Mouse (Mus musculus): ENCODE measurements around the gene Rad51c. TPM values are rescaled to one million over a fixed set of nuclear protein-coding genes. Genes with fewer than 3 reads are reported as not detected.
A peak's percentile ranks its signal among the peaks of the same experiment; 100 is the strongest.

Gene Rad51c
- polyA plus RNA-seq, 1 experiment: 4.0 TPM

- no peaks in the 10 kb centered on the region for H3K79me3 ChIP-seq (ENCODE audit: low read depth)
- H3K79me2 ChIP-seq (ENCODE audit: control insufficient read depth, insufficient read depth): no peaks in the 10 kb centered on the region
Observed at GRCm38 (mm10) chr11:87393855-87394254, 10.9 kb downstream of the Rad51c start.

GRCm38 (mm10) chr11:87385676-87386075 is 19.1 kb downstream of the Rad51c start:
- TF ChIP-seq CEBPB (IDR thresholded peaks at IDR 0.05; ENCODE audit: low read depth) (no peak), MYOG (IDR thresholded peaks at IDR 0.05; ENCODE audit: control insufficient read depth, extremely low read depth, insufficient read length) (no peak), USF1 (IDR thresholded peaks at IDR 0.05; ENCODE audit: low read depth) (no peak), MYOD1 (IDR thresholded peaks at IDR 0.05; ENCODE audit: control insufficient read depth, insufficient read length, low read depth) (no peak), MAX (IDR thresholded peaks at IDR 0.05) (no peak), FOSL1 (IDR thresholded peaks at IDR 0.05; ENCODE audit: insufficient read depth, low read length, poor library complexity, severe bottlenecking) (no peak), CTCF (IDR thresholded peaks at IDR 0.05; ENCODE audit: control insufficient read depth, insufficient read depth, insufficient read length) (no peak)
- Histone ChIP-seq H3K4me3 (ENCODE audit: insufficient read depth, poor library complexity, severe bottlenecking) (no peak overlapping the region), H3K27me3 (ENCODE audit: control insufficient read depth, insufficient read depth, insufficient read length) (no peaks in the 10 kb centered on the region), H3K79me2 (ENCODE audit: control insufficient read depth, insufficient read depth) (no peaks in the 10 kb centered on the region), H3ac (ENCODE audit: control insufficient read depth, insufficient read length, low read depth) (no peak overlapping the region), H3K79me3 (ENCODE audit: low read depth) (no peaks in the 10 kb centered on the region), H3K36me3 (ENCODE audit: control insufficient read depth, insufficient read depth) (peaks cover 5% of the 10 kb centered on the region)

More at GRCm38 (mm10) chr11:87393855-87394254, 10.9 kb downstream of the Rad51c start:
- H3K36me3 ChIP-seq (ENCODE audit: control insufficient read depth, insufficient read depth): peaks cover 11% of the 10 kb centered on the region
- TF ChIP-seq FOSL1 (IDR thresholded peaks at IDR 0.05; ENCODE audit: insufficient read depth, low read length, poor library complexity, severe bottlenecking) (no peak), MAX (IDR thresholded peaks at IDR 0.05) (peak; percentile 6), USF1 (IDR thresholded peaks at IDR 0.05; ENCODE audit: low read depth) (no peak), MYOD1 (IDR thresholded peaks at IDR 0.05; ENCODE audit: control insufficient read depth, insufficient read length, low read depth) (no peak), MYOG (IDR thresholded peaks at IDR 0.05; ENCODE audit: control insufficient read depth, extremely low read depth, insufficient read length) (no peak), CEBPB (IDR thresholded peaks at IDR 0.05; ENCODE audit: low read depth) (no peak), CTCF (IDR thresholded peaks at IDR 0.05; ENCODE audit: control insufficient read depth, insufficient read depth, insufficient read length) (peak; percentile 27)
- no peak overlapping the region for H3K4me3 ChIP-seq (ENCODE audit: insufficient read depth, poor library complexity, severe bottlenecking)
- no peaks in the 10 kb centered on the region for H3K27me3 ChIP-seq (ENCODE audit: control insufficient read depth, insufficient read depth, insufficient read length)
- H3ac ChIP-seq (ENCODE audit: control insufficient read depth, insufficient read length, low read depth): no peak overlapping the region

GRCm38 (mm10) chr11:87384551-87384950 is 20.2 kb downstream of the Rad51c start:
- no peaks in the 10 kb centered on the region for H3K79me2 ChIP-seq (ENCODE audit: control insufficient read depth, insufficient read depth)
- H3K4me3 ChIP-seq (ENCODE audit: insufficient read depth, poor library complexity, severe bottlenecking): no peak overlapping the region
- no peaks in the 10 kb centered on the region for H3K27me3 ChIP-seq (ENCODE audit: control insufficient read depth, insufficient read depth, insufficient read length)
- H3ac ChIP-seq (ENCODE audit: control insufficient read depth, insufficient read length, low read depth): no peak overlapping the region
- H3K79me3 ChIP-seq (ENCODE audit: low read depth): no peaks in the 10 kb centered on the region
- no peak for TF ChIP-seq MYOD1 (IDR thresholded peaks at IDR 0.05; ENCODE audit: control insufficient read depth, insufficient read length, low read depth)
- no peak for TF ChIP-seq CTCF (IDR thresholded peaks at IDR 0.05; ENCODE audit: control insufficient read depth, insufficient read depth, insufficient read length)
- no peak for TF ChIP-seq CEBPB (IDR thresholded peaks at IDR 0.05; ENCODE audit: low read depth)
- no peak for TF ChIP-seq MYOG (IDR thresholded peaks at IDR 0.05; ENCODE audit: control insufficient read depth, extremely low read depth, insufficient read length)
- TF ChIP-seq USF1 (IDR thresholded peaks at IDR 0.05; ENCODE audit: low read depth): no peak
- TF ChIP-seq MAX (IDR thresholded peaks at IDR 0.05): no peak
- TF ChIP-seq FOSL1 (IDR thresholded peaks at IDR 0.05; ENCODE audit: insufficient read depth, low read length, poor library complexity, severe bottlenecking): no peak
- H3K36me3 ChIP-seq (ENCODE audit: control insufficient read depth, insufficient read depth): peaks cover under 1% of the 10 kb centered on the region

GRCm38 (mm10) chr11:87367865-87368580 is 36.7 kb downstream of the Rad51c start:
- H3K27me3 ChIP-seq (ENCODE audit: control insufficient read depth, insufficient read depth, insufficient read length): peaks cover 3% of the 10 kb centered on the region
- no peaks in the 10 kb centered on the region for H3K79me2 ChIP-seq (ENCODE audit: control insufficient read depth, insufficient read depth)
- no peaks in the 10 kb centered on the region for H3K36me3 ChIP-seq (ENCODE audit: control insufficient read depth, insufficient read depth)
- H3ac ChIP-seq (ENCODE audit: control insufficient read depth, insufficient read length, low read depth): no peak overlapping the region
- no peak overlapping the region for H3K4me3 ChIP-seq (ENCODE audit: insufficient read depth, poor library complexity, severe bottlenecking)
- no peaks in the 10 kb centered on the region for H3K79me3 ChIP-seq (ENCODE audit: low read depth)
- TF ChIP-seq CEBPB (IDR thresholded peaks at IDR 0.05; ENCODE audit: low read depth): no peak
- no peak for TF ChIP-seq CTCF (IDR thresholded peaks at IDR 0.05; ENCODE audit: control insufficient read depth, insufficient read depth, insufficient read length)
- TF ChIP-seq FOSL1 (IDR thresholded peaks at IDR 0.05; ENCODE audit: insufficient read depth, low read length, poor library complexity, severe bottlenecking): no peak
- TF ChIP-seq MAX (IDR thresholded peaks at IDR 0.05): no peak
- TF ChIP-seq USF1 (IDR thresholded peaks at IDR 0.05; ENCODE audit: low read depth): no peak
- no peak for TF ChIP-seq MYOG (IDR thresholded peaks at IDR 0.05; ENCODE audit: control insufficient read depth, extremely low read depth, insufficient read length)
- TF ChIP-seq MYOD1 (IDR thresholded peaks at IDR 0.05; ENCODE audit: control insufficient read depth, insufficient read length, low read depth): no peak

- no peaks in the 10 kb centered on the region for H3K79me3 ChIP-seq (ENCODE audit: low read depth)
- H3K27me3 ChIP-seq (ENCODE audit: control insufficient read depth, insufficient read depth, insufficient read length): peaks cover 3% of the 10 kb centered on the region
- H3K79me2 ChIP-seq (ENCODE audit: control insufficient read depth, insufficient read depth): no peaks in the 10 kb centered on the region
- no peaks in the 10 kb centered on the region for H3K36me3 ChIP-seq (ENCODE audit: control insufficient read depth, insufficient read depth)
- no peak overlapping the region for H3K4me3 ChIP-seq (ENCODE audit: insufficient read depth, poor library complexity, severe bottlenecking)
- no peak for TF ChIP-seq FOSL1 (IDR thresholded peaks at IDR 0.05; ENCODE audit: insufficient read depth, low read length, poor library complexity, severe bottlenecking)
- no peak for TF ChIP-seq USF1 (IDR thresholded peaks at IDR 0.05; ENCODE audit: low read depth)
- no peak for TF ChIP-seq CTCF (IDR thresholded peaks at IDR 0.05; ENCODE audit: control insufficient read depth, insufficient read depth, insufficient read length)
- TF ChIP-seq MAX (IDR thresholded peaks at IDR 0.05): no peak
- no peak for TF ChIP-seq MYOG (IDR thresholded peaks at IDR 0.05; ENCODE audit: control insufficient read depth, extremely low read depth, insufficient read length)
- no peak for TF ChIP-seq MYOD1 (IDR thresholded peaks at IDR 0.05; ENCODE audit: control insufficient read depth, insufficient read length, low read depth)
- no peak for TF ChIP-seq CEBPB (IDR thresholded peaks at IDR 0.05; ENCODE audit: low read depth)
- no peak overlapping the region for H3ac ChIP-seq (ENCODE audit: control insufficient read depth, insufficient read length, low read depth)
Observed at GRCm38 (mm10) chr11:87367061-87367460, 37.7 kb downstream of the Rad51c start.
